Mouse (Mus musculus): ENCODE measurements at regions not wholly inside any gene's neighbourhood (a gene's known extent, or its start where the extent isn't known, plus 50 kb on each side); places are given as distances from the start of the nearest gene placed in this dataset.

DNA sequence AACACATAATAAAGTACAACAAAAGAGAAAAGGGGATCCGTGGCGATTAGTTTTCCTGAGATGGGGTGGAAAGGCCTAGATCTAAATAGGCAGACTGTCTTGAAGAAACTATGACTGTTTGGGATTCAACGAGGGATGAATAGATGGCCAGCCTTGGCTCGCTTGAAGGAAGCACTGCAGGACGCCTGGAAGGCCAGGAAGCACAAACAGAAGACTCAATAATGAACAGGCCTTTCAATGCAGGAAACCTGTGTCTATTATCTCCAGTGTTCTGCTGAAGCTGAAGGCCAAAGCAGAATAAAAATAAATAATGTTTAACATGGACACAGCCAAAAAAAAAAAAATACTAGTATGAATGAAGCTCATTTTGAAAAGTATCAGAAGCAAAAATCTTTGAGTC, 642.3 kb downstream of the Stpg2 start:
- Histone ChIP-seq H3K4me1 (ENCODE audit: control insufficient read depth in 1 of 2, insufficient read depth in 2 of 2, low read length in 2 of 2) (peaks cover 3 to 7% of the 10 kb centered on the region in 2 experiments), H3K4me3 (ENCODE audit: control insufficient read depth in 1 of 2, insufficient read depth in 1 of 2, low read depth in 2 of 2, low read length in 2 of 2) (no peak overlapping the region), H3K36me3 (ENCODE audit: control insufficient read depth in 1 of 2, insufficient read depth in 2 of 2, low read length in 2 of 2) (peaks cover 0 to 11% of the 10 kb centered on the region in 2 experiments; a peak in 2 of 4 replicates), H3K79me2 (ENCODE audit: control insufficient read depth, insufficient read depth, low read length, poor library complexity) (no peaks in the 10 kb centered on the region), H3K9ac (ENCODE audit: control insufficient read depth, low read depth, low read length, poor library complexity, severe bottlenecking) (no peak overlapping the region), H3K9me3 (replicated peaks; ENCODE audit: insufficient read depth, low read length) (no peaks in the 10 kb centered on the region), H3K27me3 (ENCODE audit: control insufficient read depth in 1 of 2, insufficient read depth in 2 of 2, low read length in 2 of 2) (no peaks in the 10 kb centered on the region), H3K27ac (ENCODE audit: control insufficient read depth, low read depth, low read length) (no peak overlapping the region)
- TF ChIP-seq MXI1 (IDR thresholded peaks at IDR 0.05; ENCODE audit: low read depth, low read length) (no peak), HCFC1 (IDR thresholded peaks at IDR 0.05; ENCODE audit: low read depth, low read length) (no peak), MEF2A (IDR thresholded peaks at IDR 0.05; ENCODE audit: extremely low read depth, insufficient replicate concordance, low read depth, low read length, poor library complexity, severe bottlenecking) (no peak), POLR2AphosphoS2 (IDR thresholded peaks at IDR 0.05; ENCODE audit: low read length) (no peak), ZC3H11A (IDR thresholded peaks at IDR 0.05; ENCODE audit: low read depth, low read length) (no peak), ETS1 (IDR thresholded peaks at IDR 0.05; ENCODE audit: low read depth, low read length) (no peak), MAX (IDR thresholded peaks at IDR 0.05; ENCODE audit: low read length) (no peak), RCOR1 (IDR thresholded peaks at IDR 0.05; ENCODE audit: low read depth, low read length) (no peak), MAFK (IDR thresholded peaks at IDR 0.05; ENCODE audit: borderline replicate concordance, low read depth, low read length) (no peak), SMC3 (IDR thresholded peaks at IDR 0.05; ENCODE audit: low read depth, low read length) (no peak), ELF1 (IDR thresholded peaks at IDR 0.05; ENCODE audit: low read depth, low read length) (no peak), ZNF384 (IDR thresholded peaks at IDR 0.05; ENCODE audit: low read depth, low read length) (no peak), MYB (IDR thresholded peaks at IDR 0.05; ENCODE audit: low read depth, low read length) (no peak), KAT2A (conservative IDR thresholded peaks at IDR 0.05; ENCODE audit: low read depth, low read length) (no peak), MAZ (IDR thresholded peaks at IDR 0.05; ENCODE audit: low read depth, low read length) (no peak), EP300 (IDR thresholded peaks at IDR 0.05; ENCODE audit: low read depth in 1 of 2, low read length in 2 of 2) (no peak), POLR2AphosphoS5 (IDR thresholded peaks at IDR 0.05; ENCODE audit: borderline replicate concordance, low read depth, low read length) (no peak)
- DNase-seq (ENCODE audit: low read depth, low spot score): no peak

DNA sequence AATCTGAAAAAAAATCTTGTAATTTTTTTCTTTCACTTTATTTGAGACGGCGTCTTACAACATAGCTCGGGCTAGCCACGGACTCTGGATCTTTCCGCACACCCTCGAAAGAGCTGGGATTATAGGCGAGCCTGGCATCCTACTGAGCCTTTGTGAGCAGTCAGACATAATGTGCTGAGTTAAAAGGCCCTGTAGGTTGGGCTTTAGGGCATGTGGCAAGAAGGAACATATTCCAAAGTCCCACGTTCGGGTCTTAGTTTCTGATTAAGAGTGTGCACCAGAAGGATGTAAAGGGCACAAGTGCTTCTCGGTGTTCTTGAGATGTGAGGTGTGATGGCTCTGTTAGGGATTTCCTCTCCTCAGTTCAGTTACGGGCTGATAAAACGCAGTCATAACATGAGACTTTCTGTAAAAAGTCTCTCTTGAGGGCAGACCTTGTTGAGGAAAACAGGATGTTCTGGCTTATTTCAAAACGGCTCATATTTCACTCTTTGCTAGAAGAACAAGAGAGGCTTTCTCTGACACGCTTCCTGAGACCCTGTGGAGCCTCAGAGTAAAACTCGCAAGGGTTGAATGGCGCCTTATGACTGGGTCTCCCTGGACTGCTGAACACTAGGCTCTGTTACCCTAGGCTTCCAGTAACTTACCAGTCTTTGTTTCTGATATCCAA, 654.6 kb downstream of the Stpg2 start:
- Histone ChIP-seq H3K9ac (ENCODE audit: control insufficient read depth, low read depth, low read length, poor library complexity, severe bottlenecking) (no peak overlapping the region), H3K36me3 (ENCODE audit: control insufficient read depth in 1 of 2, insufficient read depth in 2 of 2, low read length in 2 of 2) (no peaks in the 10 kb centered on the region), H3K4me3 (ENCODE audit: control insufficient read depth in 1 of 2, insufficient read depth in 1 of 2, low read depth in 2 of 2, low read length in 2 of 2) (no peak overlapping the region), H3K27ac (ENCODE audit: control insufficient read depth, low read depth, low read length) (no peak overlapping the region), H3K9me3 (replicated peaks; ENCODE audit: insufficient read depth, low read length) (no peaks in the 10 kb centered on the region), H3K4me1 (ENCODE audit: control insufficient read depth in 1 of 2, insufficient read depth in 2 of 2, low read length in 2 of 2) (no peaks in the 10 kb centered on the region), H3K27me3 (ENCODE audit: control insufficient read depth in 1 of 2, insufficient read depth in 2 of 2, low read length in 2 of 2) (no peaks in the 10 kb centered on the region), H3K79me2 (ENCODE audit: control insufficient read depth, insufficient read depth, low read length, poor library complexity) (no peaks in the 10 kb centered on the region)
- TF ChIP-seq POLR2AphosphoS2 (IDR thresholded peaks at IDR 0.05; ENCODE audit: low read length): no peak
- no peak for TF ChIP-seq USF2 (IDR thresholded peaks at IDR 0.05; ENCODE audit: borderline replicate concordance in 1 of 2, insufficient read depth in 1 of 2, low read depth in 1 of 2, low read length in 2 of 2)
- TF ChIP-seq CHD1 (IDR thresholded peaks at IDR 0.05; ENCODE audit: low read depth, low read length): no peak
- no peak for TF ChIP-seq MYB (IDR thresholded peaks at IDR 0.05; ENCODE audit: low read depth, low read length)
- TF ChIP-seq ELF1 (IDR thresholded peaks at IDR 0.05; ENCODE audit: low read depth, low read length): no peak
- TF ChIP-seq TBP (IDR thresholded peaks at IDR 0.05; ENCODE audit: low read depth, low read length): no peak
- no peak for TF ChIP-seq TAL1 (IDR thresholded peaks at IDR 0.05; ENCODE audit: low read length)
- no peak for TF ChIP-seq UBTF (IDR thresholded peaks at IDR 0.05; ENCODE audit: borderline replicate concordance, insufficient read depth, low read depth, low read length)
- no peak for TF ChIP-seq CHD2 (IDR thresholded peaks at IDR 0.05; ENCODE audit: low read length)
- no peak for TF ChIP-seq NELFE (IDR thresholded peaks at IDR 0.05; ENCODE audit: low read depth, low read length)
- DNase-seq (ENCODE audit: low read depth, low spot score): no peak

Measured in MEL (cell line).